Comparison of ENCODE assay signal across 12 mouse cellular contexts in the genomic region with DNA sequence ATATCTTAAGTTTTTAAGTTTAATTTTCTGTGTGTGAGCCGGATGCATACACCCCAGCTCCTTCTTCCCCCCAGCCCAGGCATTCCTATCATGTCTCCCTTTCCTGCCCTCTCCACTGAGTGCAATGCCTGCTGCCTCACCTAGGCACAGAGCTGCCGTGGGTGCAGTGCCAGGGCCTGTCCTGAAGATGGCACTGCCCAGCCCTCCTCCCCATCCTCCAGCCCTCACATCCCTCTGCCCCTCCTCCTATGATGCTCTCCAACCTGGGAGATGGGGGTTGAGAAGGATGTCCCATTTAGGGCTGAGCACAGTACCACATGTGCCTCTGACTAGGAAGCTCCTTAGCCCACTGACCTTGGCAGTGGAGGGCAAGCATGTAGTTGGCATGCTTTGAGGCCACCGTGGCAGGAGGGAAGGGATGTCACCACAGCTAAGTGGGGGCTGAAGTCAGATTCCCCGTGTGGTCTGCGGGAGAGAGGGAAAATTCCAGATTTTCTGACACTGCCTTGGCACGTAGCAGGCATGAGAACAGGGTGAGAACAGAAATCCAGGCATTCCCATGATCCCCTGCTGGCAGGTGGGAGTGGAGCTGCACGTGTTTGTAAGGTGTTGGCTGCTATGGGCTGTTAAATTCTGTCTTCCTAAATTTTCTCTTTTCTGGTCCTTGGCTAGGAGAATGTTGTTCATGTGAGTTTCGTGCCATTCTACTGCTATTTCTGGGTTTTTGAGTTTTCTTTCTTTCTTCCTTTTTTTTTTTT. TPM values are rescaled to one million over a fixed set of nuclear protein-coding genes. Genes with fewer than 3 reads are reported as not detected.
A peak's percentile ranks its signal among the peaks of the same experiment; 100 is the strongest.
DNase-seq lines count a peak whose midpoint lies in the region; ATAC-seq and TF ChIP-seq lines count a peak whose summit lies in the region.
"Had no signal": no experiment of that assay in that cellular context is flagged by ENCODE, and none has a peak within 500 bp of the region (broad histone marks: within the 10 kb centered on the region; RNA-seq: fewer than 3 reads in every experiment).

No protein-coding gene starts in this region.

- H3K4me3 ChIP-seq in left cerebral cortex, adult 2 months: no peak overlapping the region
- no peak overlapping the region for H3K4me3 ChIP-seq in kidney, embryonic 16.5 days (ENCODE audit: low read length)
- H3K4me3 ChIP-seq: embryonic facial prominence, embryonic 15.5 days; hindbrain, embryonic 10.5 days had no signal

- WGBS in kidney, embryonic 16.5 days: 86% methylated on average over 8 of the region's 8 CpGs

- ATAC-seq in kidney, embryonic 16.5 days (ENCODE audit: low FRiP score, low TSS enrichment): no peak

- peak; percentile 19 for TF ChIP-seq CTCF in left cerebral cortex, adult 2 months (IDR thresholded peaks at IDR 0.05)
- TF ChIP-seq CTCF in brain, embryonic 14.5 days (IDR thresholded peaks at IDR 0.05; ENCODE audit: borderline replicate concordance, extremely low read depth, insufficient read depth, insufficient read length): peak; percentile 43; the same call in 1 of the 2 replicates

- no peak for DNase-seq in left cerebral cortex, adult 2 months (ENCODE audit: extremely low spot score in 1 of 2, low spot score in 2 of 2)
- no peak for DNase-seq in left cerebral cortex, adult 9 months (ENCODE audit: low spot score in 2 of 2)
- DNase-seq in thymus, postnatal 4 days: peak; percentile 42
- no peak for DNase-seq in thymus, postnatal 25 days
- DNase-seq in brain, embryonic 14.5 days (ENCODE audit: low read depth): no peak
- DNase-seq in spleen, postnatal 10 days (ENCODE audit: low spot score in 2 of 2): no peak
- DNase-seq: gastrocnemius, postnatal 36 days; layer of hippocampus, adult 9-11 months; lung, adult 18-20 months had no signal

- no peak overlapping the region for H3K27ac ChIP-seq in left cerebral cortex, adult 2 months
- H3K27ac ChIP-seq in kidney, embryonic 16.5 days (ENCODE audit: low read length): no peak overlapping the region
- H3K27ac ChIP-seq: embryonic facial prominence, embryonic 15.5 days; hindbrain, embryonic 10.5 days had no signal

- no peaks in the 10 kb centered on the region for H3K27me3 ChIP-seq in kidney, embryonic 16.5 days (ENCODE audit: insufficient read depth, low read length)
- H3K27me3 ChIP-seq: embryonic facial prominence, embryonic 15.5 days had no signal

- intact Hi-C loops in left cerebral cortex, adult 2 months (cut with DNase I): no loop called here

- peaks cover 35% of the 10 kb centered on the region for H3K36me3 ChIP-seq in kidney, embryonic 16.5 days (ENCODE audit: insufficient read depth, low read length)

- H3K4me1 ChIP-seq in kidney, embryonic 16.5 days (ENCODE audit: insufficient read depth, low read length): no peaks in the 10 kb centered on the region
- H3K4me1 ChIP-seq: embryonic facial prominence, embryonic 15.5 days; hindbrain, embryonic 10.5 days had no signal

- no peak overlapping the region for H3K4me2 ChIP-seq in kidney, embryonic 16.5 days (replicated peaks; ENCODE audit: low read depth, low read length)
- H3K4me2 ChIP-seq: embryonic facial prominence, embryonic 15.5 days had no signal

- no peak overlapping the region for H3K9ac ChIP-seq in kidney, embryonic 16.5 days (replicated peaks; ENCODE audit: low read length)
- H3K9ac ChIP-seq: embryonic facial prominence, embryonic 15.5 days had no signal

- peaks cover 1% of the 10 kb centered on the region; the same call in 1 of the 2 replicates for H3K9me3 ChIP-seq in kidney, embryonic 16.5 days (ENCODE audit: low read length)
- H3K9me3 ChIP-seq: embryonic facial prominence, embryonic 15.5 days had no signal

- TF ChIP-seq POLR2A in brain, embryonic 14.5 days (IDR thresholded peaks at IDR 0.05; ENCODE audit: borderline replicate concordance, extremely low read depth, insufficient read depth, insufficient read length, poor library complexity, severe bottlenecking): no peak

RNA-seq across cellular contexts. Expression of gene Dpy19l3, which starts 35.7 kb away (rescaled TPM):
- total RNA-seq in left cerebral cortex, adult 2 months (2021): 10 to 100 TPM; 65.4 to 90.4 TPM
- polyA plus RNA-seq in brain, embryonic 14.5 days (2012; rRNA removed): 19.8 and 25.2 TPM in 2 replicates
- polyA plus RNA-seq in kidney, embryonic 16.5 days (2015; fragmentation: Nextera tagmentation; extraction: Ambion mirVana): 26.9 and 27.5 TPM in 2 replicates
